20 mouse cellular contexts compared by ENCODE assay signal in genomic region chr12:100784152-100784551, GRCm38 (mm10). TPM values are rescaled to one million over a fixed set of nuclear protein-coding genes. Genes with fewer than 3 reads are reported as not detected.
DNase-seq lines count a peak whose midpoint lies in the region; ATAC-seq and TF ChIP-seq lines count a peak whose summit lies in the region.
"Had no signal": no experiment of that assay in that cellular context is flagged by ENCODE, and none has a peak within 500 bp of the region (broad histone marks: within the 10 kb centered on the region; RNA-seq: fewer than 3 reads in every experiment).

No protein-coding gene starts in this region.

- ATAC-seq in megakaryocyte, adult 5-6 weeks (ENCODE audit: poor library complexity, severe bottlenecking): no peak
- ATAC-seq: activated CD4-positive, CD25-positive, alpha-beta regulatory T cell, adult 4 months; CD4-positive, CD25-positive, alpha-beta regulatory T cell, adult 4 months; Patski had no signal

- H3K4me3 ChIP-seq in CH12.LX (replicated peaks in 1 of 3; ENCODE audit: low read depth in 2 of 3, low read length in 2 of 3, poor library complexity in 1 of 3) (no peak overlapping the region), MEL (ENCODE audit: control insufficient read depth in 1 of 2, insufficient read depth in 1 of 2, low read depth in 2 of 2, low read length in 2 of 2) (no peak overlapping the region)

- H3K9ac ChIP-seq in CH12.LX (ENCODE audit: insufficient read depth, low read depth) (no peak overlapping the region), MEL (ENCODE audit: control insufficient read depth, low read depth, low read length, poor library complexity, severe bottlenecking) (no peak overlapping the region)

- H3K4me1 ChIP-seq in CH12.LX (ENCODE audit: control insufficient read depth in 1 of 2, insufficient read depth in 2 of 2): peaks cover 5 to 20% of the 10 kb centered on the region in 2 experiments
- peaks cover 0 to 8% of the 10 kb centered on the region in 2 experiments; a peak in 2 of 4 replicates for H3K4me1 ChIP-seq in MEL (ENCODE audit: control insufficient read depth in 1 of 2, insufficient read depth in 2 of 2, low read length in 2 of 2)

- peaks cover 0 to 11% of the 10 kb centered on the region in 2 experiments for H3K36me3 ChIP-seq in CH12.LX (replicated peaks in 1 of 2; ENCODE audit: control insufficient read depth in 1 of 2, insufficient read depth in 1 of 2, low read length in 1 of 2)
- peaks cover 0 to 2% of the 10 kb centered on the region in 2 experiments; a peak in 1 of 4 replicates for H3K36me3 ChIP-seq in MEL (ENCODE audit: control insufficient read depth in 1 of 2, insufficient read depth in 2 of 2, low read length in 2 of 2)
- H3K36me3 ChIP-seq: G1E had no signal

- H3K79me2 ChIP-seq in CH12.LX (replicated peaks; ENCODE audit: control insufficient read depth, extremely low read depth, insufficient read depth, poor library complexity, severe bottlenecking) (no peaks in the 10 kb centered on the region), MEL (ENCODE audit: control insufficient read depth, insufficient read depth, low read length, poor library complexity) (no peaks in the 10 kb centered on the region)

- dilution Hi-C loops in CH12.LX (cut with MboI; ENCODE audit: extremely low pct_ligation_motif_present, extremely low pct_unique_long_range_greater_than_20kb, low sequenced_read_pairs): no loop called here

- in situ Hi-C loops in CH12.LX (cut with MboI; ENCODE audit: low pct_ligation_motif_present, low pct_unique_long_range_greater_than_20kb, low sequenced_read_pairs): no loop called here

- no peak overlapping the region for H3K4me2 ChIP-seq in CH12.LX (ENCODE audit: insufficient read depth, low read depth, poor library complexity, severe bottlenecking)

- H3K27ac ChIP-seq in CH12.LX (ENCODE audit: insufficient read depth, low read depth) (no peak overlapping the region), MEL (ENCODE audit: control insufficient read depth, low read depth, low read length) (no peak overlapping the region)

- H3K27me3 ChIP-seq in CH12.LX (replicated peaks): no peaks in the 10 kb centered on the region
- H3K27me3 ChIP-seq in MEL (ENCODE audit: control insufficient read depth in 1 of 2, insufficient read depth in 2 of 2, low read length in 2 of 2): peaks cover 9 to 10% of the 10 kb centered on the region in 2 experiments
- H3K27me3 ChIP-seq: Patski had no signal

- TF ChIP-seq POLR2A in CH12.LX (IDR thresholded peaks at IDR 0.05; ENCODE audit: low read depth, low read length) (no peak), MEL (IDR thresholded peaks at IDR 0.05; ENCODE audit: control insufficient read depth in 1 of 2, insufficient read depth in 1 of 2, low read depth in 1 of 2, low read length in 2 of 2, poor library complexity in 1 of 2) (no peak)

- TF ChIP-seq EP300 in CH12.LX (IDR thresholded peaks at IDR 0.05; ENCODE audit: low read length) (no peak), MEL (IDR thresholded peaks at IDR 0.05; ENCODE audit: low read depth in 1 of 2, low read length in 2 of 2) (no peak)

- no peaks in the 10 kb centered on the region for H3K9me3 ChIP-seq in CH12.LX (replicated peaks; ENCODE audit: low read length)
- no peaks in the 10 kb centered on the region for H3K9me3 ChIP-seq in MEL (replicated peaks; ENCODE audit: insufficient read depth, low read length)
- H3K9me3 ChIP-seq: G1E had no signal

- TF ChIP-seq CTCF in CH12.LX (conservative IDR thresholded peaks at IDR 0.05 in 1 of 2, IDR thresholded peaks at IDR 0.05 in 1 of 2; ENCODE audit: low read depth in 2 of 2, low read length in 2 of 2) (no peak), MEL (IDR thresholded peaks at IDR 0.05 in 2 of 3, conservative IDR thresholded peaks at IDR 0.05 in 1 of 3; ENCODE audit: control insufficient read depth in 1 of 3, insufficient read depth in 1 of 3, low read depth in 2 of 3, low read length in 3 of 3, poor library complexity in 1 of 3, severe bottlenecking in 1 of 3) (no peak)

- no peak for TF ChIP-seq RAD21 in CH12.LX (IDR thresholded peaks at IDR 0.05; ENCODE audit: low read depth, low read length)
- no peak for TF ChIP-seq RAD21 in MEL (IDR thresholded peaks at IDR 0.05; ENCODE audit: low read depth, low read length)

- DNase-seq in CH12.LX (ENCODE audit: extremely low read depth) (no peak), MEL (ENCODE audit: low read depth, low spot score) (no peak)
- no peak for DNase-seq in layer of hippocampus, postnatal 10 days (ENCODE audit: low spot score in 2 of 2)
- DNase-seq: adrenal gland, adult 2 months; adrenal gland, adult 8-10 months; adrenal gland, postnatal 10 days; adrenal gland, postnatal 14 days; adrenal gland, postnatal 25 days; adrenal gland, postnatal 36 days; B cell, adult 2 months; cerebellum, adult 11 months; cerebellum, adult 11-12 months; cerebellum, adult 18-20 months; cerebellum, adult 2 months; cerebellum, adult 8-10 months had no signal

TF ChIP-seq in CH12.LX, 34 proteins besides CTCF, POLR2A, EP300 and RAD21:
- TF ChIP-seq SIN3A (IDR thresholded peaks at IDR 0.05; ENCODE audit: low read length) (no peak), GABPA (IDR thresholded peaks at IDR 0.05; ENCODE audit: insufficient replicate concordance, low read depth, low read length) (no peak), ETS1 (conservative IDR thresholded peaks at IDR 0.05; ENCODE audit: low read depth, low read length) (no peak), ZKSCAN1 (IDR thresholded peaks at IDR 0.05; ENCODE audit: borderline replicate concordance, low read depth, low read length) (peak; percentile 73)
TF ChIP-seq in CH12.LX: peak in this region for 1.

TF ChIP-seq in MEL, 35 proteins besides CTCF, POLR2A, EP300 and RAD21:
- peak; percentile 77 for TF ChIP-seq ZKSCAN1 (IDR thresholded peaks at IDR 0.05; ENCODE audit: low read depth, low read length)
- no peak for TF ChIP-seq ELF1 (IDR thresholded peaks at IDR 0.05; ENCODE audit: low read depth, low read length)
- no peak for TF ChIP-seq UBTF (IDR thresholded peaks at IDR 0.05; ENCODE audit: borderline replicate concordance, insufficient read depth, low read depth, low read length)
- no peak for TF ChIP-seq MAFK (IDR thresholded peaks at IDR 0.05; ENCODE audit: borderline replicate concordance, low read depth, low read length)
- TF ChIP-seq E2F4 (IDR thresholded peaks at IDR 0.05; ENCODE audit: borderline replicate concordance, low read depth, low read length): no peak

RNA-seq across cellular contexts. Expression of gene Dglucy, which starts 5.3 kb away (rescaled TPM):
- 12.5 and 20.6 TPM in 2 replicates for total RNA-seq in CH12.LX (2012; rRNA removed)
- total RNA-seq in CH12.LX (2014; rRNA removed): 5.3 and 5.5 TPM in 2 replicates
- polyA plus RNA-seq in CH12.LX (2012; ENCODE audit: insufficient read length, low read depth): 10.1 and 11.0 TPM in 2 replicates
- total RNA-seq in MEL (2012; rRNA removed): not detected in 2 replicates
- polyA plus RNA-seq in MEL (2012; ENCODE audit: insufficient read depth in 1 of 2, insufficient read length in 2 of 2, low read depth in 1 of 2, low replicate concordance in 2 of 2, missing spikeins in 1 of 2): under 1 TPM in 1 of 2 experiments, not detected in 1; 0.03 TPM
- total RNA-seq in layer of hippocampus, postnatal 10 days (2021): 1 to 10 TPM; 5.8 to 6.6 TPM
- 21.3 and 25.9 TPM in 2 replicates for total RNA-seq in megakaryocyte, adult 5-6 weeks (2015)
- 33.3 and 35.6 TPM in 2 replicates for total RNA-seq in megakaryocyte, adult 5-6 weeks (2017)

RNA-seq across cellular contexts. Expression of gene Rps6ka5, which starts 57.4 kb away (rescaled TPM):
- 2.9 and 3.2 TPM in 2 replicates for total RNA-seq in CH12.LX (2012; rRNA removed)
- 4.8 and 6.1 TPM in 2 replicates for total RNA-seq in CH12.LX (2014; rRNA removed)
- polyA plus RNA-seq in CH12.LX (2012; ENCODE audit: insufficient read length, low read depth): 6.1 and 6.2 TPM in 2 replicates
- total RNA-seq in MEL (2012; rRNA removed): 0.92 and 1.6 TPM in 2 replicates
- polyA plus RNA-seq in MEL (2012; ENCODE audit: insufficient read depth in 1 of 2, insufficient read length in 2 of 2, low read depth in 1 of 2, low replicate concordance in 2 of 2, missing spikeins in 1 of 2): 1 to 10 TPM in 1 of 2 experiments, not detected in 1; 3.3 TPM
- 10 to 100 TPM; 19.9 to 20.5 TPM for total RNA-seq in layer of hippocampus, postnatal 10 days (2021)
- total RNA-seq in megakaryocyte, adult 5-6 weeks (2015): 18.2 and 19.4 TPM in 2 replicates
- total RNA-seq in megakaryocyte, adult 5-6 weeks (2017): 30.9 and 37.6 TPM in 2 replicates

Comparison
In these comparisons a context has a peak if more than half of its experiments do, and no peak if none do; other contexts are left out.
1. Of the 35 proteins assayed by ChIP-seq in both MEL and CH12.LX: peak only in MEL: none; only in CH12.LX: none; in both: ZKSCAN1; in neither: 34.